ENCODE assay signal across 27 mouse cellular contexts in the genomic region with DNA sequence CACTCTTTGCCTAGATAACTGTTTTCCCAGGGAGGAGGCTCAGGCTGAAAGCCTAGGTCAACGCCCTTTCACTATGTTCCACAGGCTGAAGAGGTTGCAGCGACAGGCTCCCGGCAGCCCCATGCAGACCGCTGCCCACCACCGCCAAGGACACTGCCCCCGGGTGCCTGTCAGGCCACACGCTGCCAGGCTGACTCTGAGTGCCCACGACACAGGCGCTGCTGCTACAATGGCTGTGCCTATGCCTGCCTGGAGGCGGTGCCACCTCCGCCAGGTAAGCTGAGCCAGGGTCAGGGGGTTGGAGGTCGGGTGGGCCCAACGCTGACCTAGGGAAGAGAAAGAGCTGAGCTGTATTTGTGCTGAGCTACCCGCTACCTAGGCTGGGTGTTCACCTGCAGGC. TPM values are rescaled to one million over a fixed set of nuclear protein-coding genes. Genes with fewer than 3 reads are reported as not detected.
DNase-seq lines count a peak whose midpoint lies in the region; ATAC-seq and TF ChIP-seq lines count a peak whose summit lies in the region.
"Had no signal": no experiment of that assay in that cellular context is flagged by ENCODE, and none has a peak within 500 bp of the region (broad histone marks: within the 10 kb centered on the region; RNA-seq: fewer than 3 reads in every experiment).

No protein-coding gene starts in this region.

- TF ChIP-seq EP300 in ES-Bruce4 (IDR thresholded peaks at IDR 0.05; ENCODE audit: insufficient read depth, low read depth, low read length), result no peak

- peaks cover 22% of the 10 kb centered on the region for H3K27me3 ChIP-seq in heart, embryonic 10.5 days (ENCODE audit: insufficient read depth, poor library complexity, severe bottlenecking)
- 0 out of 2 replicates have a peak, but pooled peaks cover 7% of the 10 kb centered on the region for H3K27me3 ChIP-seq in midbrain, embryonic 10.5 days (ENCODE audit: low read depth, poor library complexity, severe bottlenecking)
- H3K27me3 ChIP-seq in midbrain, postnatal 0 days (ENCODE audit: insufficient read depth, low read length), result no peaks in the 10 kb centered on the region; the same call in 1 of the 2 replicates
- H3K27me3 ChIP-seq in ES-Bruce4 (ENCODE audit: control insufficient read depth, insufficient read depth, low read length, poor library complexity, severe bottlenecking), result no peaks in the 10 kb centered on the region
- H3K27me3 ChIP-seq in kidney, adult 2 months (replicated peaks; ENCODE audit: control insufficient read depth, insufficient read depth, low read length), result no peaks in the 10 kb centered on the region
- H3K27me3 ChIP-seq: embryonic facial prominence, embryonic 12.5 days; embryonic facial prominence, embryonic 15.5 days had no signal

- DNase-seq in adrenal gland, postnatal 14 days, result peak; percentile 51
- no peak for DNase-seq in adrenal gland, adult 18-20 months (ENCODE audit: low spot score in 2 of 2)
- no peak for DNase-seq in heart, embryonic 10.5 days (ENCODE audit: low spot score)
- no peak for DNase-seq in heart, adult 8-10 months (ENCODE audit: low spot score)
- DNase-seq in midbrain, embryonic 10.5 days (ENCODE audit: low spot score), result no peak
- no peak for DNase-seq in midbrain, postnatal 0 days (ENCODE audit: low spot score)
- DNase-seq in kidney, adult 2 months, result no peak
- DNase-seq: cerebellum, adult 18-20 months; cerebellum, adult 9-11 months; gastrocnemius, adult 2 months; gastrocnemius, postnatal 14 days had no signal

- peaks cover 13% of the 10 kb centered on the region for H3K4me1 ChIP-seq in heart, embryonic 10.5 days
- peaks cover 33% of the 10 kb centered on the region for H3K4me1 ChIP-seq in midbrain, embryonic 10.5 days
- no peaks in the 10 kb centered on the region for H3K4me1 ChIP-seq in midbrain, postnatal 0 days (ENCODE audit: insufficient read depth, low read length)
- H3K4me1 ChIP-seq in ES-Bruce4 (ENCODE audit: control insufficient read depth, insufficient read depth, low read length), result no peaks in the 10 kb centered on the region
- no peaks in the 10 kb centered on the region for H3K4me1 ChIP-seq in kidney, adult 2 months (ENCODE audit: control insufficient read depth, insufficient read depth, low read length)
- H3K4me1 ChIP-seq: hindbrain, embryonic 15.5 days had no signal

- no peaks in the 10 kb centered on the region for H3K36me3 ChIP-seq in heart, embryonic 10.5 days
- no peaks in the 10 kb centered on the region for H3K36me3 ChIP-seq in midbrain, embryonic 10.5 days
- no peaks in the 10 kb centered on the region for H3K36me3 ChIP-seq in midbrain, postnatal 0 days (ENCODE audit: insufficient read depth, low read length)
- H3K36me3 ChIP-seq in ES-Bruce4 (ENCODE audit: control insufficient read depth, insufficient read depth, low read length, poor library complexity, severe bottlenecking), result no peaks in the 10 kb centered on the region
- no peaks in the 10 kb centered on the region for H3K36me3 ChIP-seq in kidney, adult 2 months (ENCODE audit: control insufficient read depth, insufficient read depth, low read length)
- H3K36me3 ChIP-seq: embryonic facial prominence, embryonic 12.5 days; embryonic facial prominence, embryonic 15.5 days; G1E; heart, embryonic 15.5 days; hindbrain, embryonic 12.5 days; hindbrain, embryonic 15.5 days had no signal

- no peak for ATAC-seq in midbrain, postnatal 0 days (ENCODE audit: low FRiP score)
- ATAC-seq: forebrain, embryonic 14.5 days; Patski had no signal

- H3K4me3 ChIP-seq in heart, embryonic 10.5 days, result no peak overlapping the region
- no peak overlapping the region for H3K4me3 ChIP-seq in midbrain, embryonic 10.5 days
- H3K4me3 ChIP-seq in midbrain, postnatal 0 days (ENCODE audit: low read depth, low read length), result no peak overlapping the region
- peak overlapping the region; percentile 28 for H3K4me3 ChIP-seq in ES-Bruce4 (ENCODE audit: low read depth, low read length)
- no peak overlapping the region for H3K4me3 ChIP-seq in kidney, adult 2 months (ENCODE audit: insufficient read depth, low read depth, low read length)
- H3K4me3 ChIP-seq: hindbrain, embryonic 12.5 days had no signal

- TF ChIP-seq POLR2A in ES-Bruce4 (IDR thresholded peaks at IDR 0.05; ENCODE audit: insufficient read depth, low read length), result no peak
- TF ChIP-seq POLR2A in kidney, adult 2 months (IDR thresholded peaks at IDR 0.05; ENCODE audit: low read depth, low read length), result no peak

- H3K9ac ChIP-seq in midbrain, postnatal 0 days (replicated peaks; ENCODE audit: low read length, poor library complexity, severe bottlenecking), result no peak overlapping the region
- no peak overlapping the region for H3K9ac ChIP-seq in ES-Bruce4 (ENCODE audit: low read depth, poor library complexity, severe bottlenecking)
- H3K9ac ChIP-seq: embryonic facial prominence, embryonic 12.5 days; embryonic facial prominence, embryonic 15.5 days; forebrain, postnatal 0 days; heart, embryonic 15.5 days; hindbrain, embryonic 12.5 days; hindbrain, embryonic 15.5 days had no signal

- no peak for TF ChIP-seq CTCF in midbrain, postnatal 0 days (IDR thresholded peaks at IDR 0.05)
- TF ChIP-seq CTCF in ES-Bruce4 (IDR thresholded peaks at IDR 0.05; ENCODE audit: low read depth, low read length), result no peak
- TF ChIP-seq CTCF in kidney, adult 2 months (conservative IDR thresholded peaks at IDR 0.05; ENCODE audit: insufficient read depth, insufficient read length, low read depth, low read length), result no peak

- 56% methylated on average over 14 of the region's 14 CpGs for WGBS in heart, embryonic 10.5 days
- WGBS in midbrain, embryonic 10.5 days, result 67% methylated on average over 14 of the region's 14 CpGs
- 68% methylated on average over 14 of the region's 14 CpGs for WGBS in midbrain, postnatal 0 days
- WGBS in kidney, adult 2 months, result 58% methylated on average over 14 of the region's 14 CpGs

- H3K27ac ChIP-seq in heart, embryonic 10.5 days, result peak overlapping the region; percentile 13
- H3K27ac ChIP-seq in midbrain, embryonic 10.5 days (replicated peaks), result peak overlapping the region; percentile 60; the same call in 1 of the 2 replicates
- no peak overlapping the region for H3K27ac ChIP-seq in midbrain, postnatal 0 days (ENCODE audit: low read depth, low read length)
- H3K27ac ChIP-seq in ES-Bruce4 (ENCODE audit: insufficient read depth, low read length), result no peak overlapping the region
- no peak overlapping the region for H3K27ac ChIP-seq in kidney, adult 2 months (ENCODE audit: insufficient read depth, low read depth, low read length)
- H3K27ac ChIP-seq: embryonic facial prominence, embryonic 12.5 days; embryonic facial prominence, embryonic 15.5 days; heart, embryonic 15.5 days; hindbrain, embryonic 12.5 days; hindbrain, embryonic 15.5 days had no signal

- H3K4me2 ChIP-seq in midbrain, postnatal 0 days (ENCODE audit: low read depth, low read length, poor library complexity, severe bottlenecking), result no peak overlapping the region

- H3K9me3 ChIP-seq in heart, embryonic 10.5 days, result no peaks in the 10 kb centered on the region
- no peaks in the 10 kb centered on the region for H3K9me3 ChIP-seq in midbrain, embryonic 10.5 days (replicated peaks)
- H3K9me3 ChIP-seq in midbrain, postnatal 0 days (ENCODE audit: low read length), result no peaks in the 10 kb centered on the region
- no peaks in the 10 kb centered on the region for H3K9me3 ChIP-seq in ES-Bruce4 (replicated peaks; ENCODE audit: control insufficient read depth, insufficient read depth, low read length, poor library complexity, severe bottlenecking)
- H3K9me3 ChIP-seq: embryonic facial prominence, embryonic 12.5 days; embryonic facial prominence, embryonic 15.5 days; G1E; heart, embryonic 15.5 days; hindbrain, embryonic 12.5 days; hindbrain, embryonic 15.5 days had no signal

RNA-seq across cellular contexts. Expression of a gene that starts 13.0 kb away (rescaled TPM):
- total RNA-seq in adrenal gland, postnatal 14 days (2021), result 10.4 and 10.7 TPM in 2 replicates
- 10 to 100 TPM in 1 of 2 experiments, 1 to 10 TPM in 1; 8.9 to 12.2 TPM for total RNA-seq in adrenal gland, adult 18-20 months (2021)
- 1.3 and 1.6 TPM in 2 replicates for polyA plus RNA-seq in heart, embryonic 10.5 days (2016; fragmentation: Nextera tagmentation; extraction: Ambion mirVana)
- total RNA-seq in heart, adult 8-10 months (2022), result 10 to 100 TPM; 22.2 to 32.4 (median 25.2) TPM
- 20.5 and 32.9 TPM in 2 replicates for polyA plus RNA-seq in midbrain, embryonic 10.5 days (2016; fragmentation: Nextera tagmentation; extraction: Ambion mirVana)
- total RNA-seq in midbrain, postnatal 0 days (2014; rRNA removed), result 8.5 and 13.5 TPM in 2 replicates
- polyA plus RNA-seq in midbrain, postnatal 0 days (2015; fragmentation: Nextera tagmentation; extraction: Ambion mirVana), result 11.6 and 11.8 TPM in 2 replicates
- polyA plus RNA-seq in ES-Bruce4 (2011; ENCODE audit: insufficient read depth, insufficient read length, low read depth, missing spikeins), result not detected in 2 replicates
- 8.4 and 11.8 TPM in 2 replicates for polyA plus RNA-seq in kidney, adult 2 months (2012; rRNA removed)
- total RNA-seq: CH12.LX; common myeloid progenitor, adult 5-6 weeks; G1E; hematopoietic stem cell, adult 5-6 weeks had no signal
- polyA plus RNA-seq: G1E, Patski had no signal

RNA-seq across cellular contexts. Expression of a gene that starts 20.6 kb away (rescaled TPM):
- 0.41 TPM in 2 replicates for total RNA-seq in adrenal gland, postnatal 14 days (2021)
- under 1 TPM; 0.13 to 0.56 TPM for total RNA-seq in adrenal gland, adult 18-20 months (2021)
- 0.36 and 1.5 TPM in 2 replicates for polyA plus RNA-seq in heart, embryonic 10.5 days (2016; fragmentation: Nextera tagmentation; extraction: Ambion mirVana)
- under 1 TPM in 1 of 4 experiments, not detected in 3; 0.11 TPM for total RNA-seq in heart, adult 8-10 months (2022)
- polyA plus RNA-seq in midbrain, embryonic 10.5 days (2016; fragmentation: Nextera tagmentation; extraction: Ambion mirVana), result 1.2 and 1.6 TPM in 2 replicates
- 0.28 and 0.82 TPM in 2 replicates for total RNA-seq in midbrain, postnatal 0 days (2014; rRNA removed)
- 0.83 and 1.1 TPM in 2 replicates for polyA plus RNA-seq in midbrain, postnatal 0 days (2015; fragmentation: Nextera tagmentation; extraction: Ambion mirVana)
- polyA plus RNA-seq in ES-Bruce4 (2011; ENCODE audit: insufficient read depth, insufficient read length, low read depth, missing spikeins), result 2.8 and 3.4 TPM in 2 replicates
- 0.24 and 0.52 TPM in 2 replicates for polyA plus RNA-seq in kidney, adult 2 months (2012; rRNA removed)
- total RNA-seq: CH12.LX; common myeloid progenitor, adult 5-6 weeks; forebrain, postnatal 0 days; G1E; gastrocnemius, postnatal 4 days; heart, postnatal 10 days; hematopoietic stem cell, adult 5-6 weeks had no signal
- polyA plus RNA-seq: G1E had no signal

RNA-seq across cellular contexts. Expression of a gene that starts 43.7 kb away (rescaled TPM):
- 0.41 and 0.74 TPM in 2 replicates for total RNA-seq in adrenal gland, postnatal 14 days (2021)
- under 1 TPM; 0.60 to 0.61 TPM for total RNA-seq in adrenal gland, adult 18-20 months (2021)
- polyA plus RNA-seq in heart, embryonic 10.5 days (2016; fragmentation: Nextera tagmentation; extraction: Ambion mirVana), result not detected in 2 replicates
- under 1 TPM in 2 of 4 experiments, not detected in 2; 0.09 to 0.12 TPM for total RNA-seq in heart, adult 8-10 months (2022)
- 0.19 and 0.52 TPM in 2 replicates for polyA plus RNA-seq in midbrain, embryonic 10.5 days (2016; fragmentation: Nextera tagmentation; extraction: Ambion mirVana)
- 0.61 and 1.6 TPM in 2 replicates for total RNA-seq in midbrain, postnatal 0 days (2014; rRNA removed)
- 0.27 and 0.28 TPM in 2 replicates for polyA plus RNA-seq in midbrain, postnatal 0 days (2015; fragmentation: Nextera tagmentation; extraction: Ambion mirVana)
- not detected in 2 replicates for polyA plus RNA-seq in ES-Bruce4 (2011; ENCODE audit: insufficient read depth, insufficient read length, low read depth, missing spikeins)
- 0.56 and 0.58 TPM in 2 replicates for polyA plus RNA-seq in kidney, adult 2 months (2012; rRNA removed)
- total RNA-seq: CH12.LX; common myeloid progenitor, adult 5-6 weeks; hematopoietic stem cell, adult 5-6 weeks had no signal
- polyA plus RNA-seq: G1E; heart, embryonic 11.5 days; heart, embryonic 15.5 days; hindbrain, embryonic 12.5 days had no signal

Comparison
In these comparisons a context has a peak if more than half of its experiments do, and no peak if none do; other contexts are left out.
1. H3K27ac ChIP-seq: peak in heart, embryonic 10.5 days (single experiment) and midbrain, embryonic 10.5 days (single experiment); none in midbrain, postnatal 0 days (single experiment), ES-Bruce4 (single experiment) and kidney, adult 2 months (single experiment).